Mouse (Mus musculus) R1 (cell line): ENCODE results near the gene Hnf1b.

Experiments used
- DNase-seq: peaks from one replicate; pipeline ENCODE4 v3.0.0-alpha.2; 2018; ENCODE audit warnings: low read depth, low spot score

The Hnf1b gene

GRCm38 (mm10) chr11:83893325-83893724 lies 43.5 kb downstream of the Hnf1b start:
- DNase-seq, result no peak

GRCm38 (mm10) chr11:83896430-83897410 lies 46.9 kb downstream of the Hnf1b start:
- DNase-seq, result no peak

DNA sequence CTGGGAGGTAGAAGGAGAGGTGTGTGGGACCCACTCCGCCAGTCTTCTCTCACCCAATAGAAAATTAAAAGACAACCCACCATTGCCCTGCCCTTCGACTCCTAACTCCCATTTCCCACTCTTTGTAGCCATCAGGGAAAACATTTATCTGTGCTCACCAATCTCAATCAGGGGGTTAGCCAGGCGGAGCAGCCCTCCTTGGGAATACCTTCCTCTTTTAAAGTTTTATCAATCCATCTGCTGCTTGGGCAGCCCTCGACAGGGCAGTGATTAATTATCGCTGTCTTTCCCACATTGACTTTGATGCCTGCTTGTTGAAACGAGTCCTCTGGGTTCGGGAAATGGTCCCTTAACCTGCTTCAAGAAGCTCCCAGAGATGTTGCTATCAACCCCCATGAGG lies 47.7 kb downstream of the Hnf1b start:
- no peak for DNase-seq

GRCm38 (mm10) chr11:83902812-83903211 lies 52.9 kb downstream of the Hnf1b start:
- DNase-seq, result no peak

GRCm38 (mm10) chr11:83905756-83906155 lies 55.9 kb downstream of the Hnf1b start:
- DNase-seq, result no peak

DNA sequence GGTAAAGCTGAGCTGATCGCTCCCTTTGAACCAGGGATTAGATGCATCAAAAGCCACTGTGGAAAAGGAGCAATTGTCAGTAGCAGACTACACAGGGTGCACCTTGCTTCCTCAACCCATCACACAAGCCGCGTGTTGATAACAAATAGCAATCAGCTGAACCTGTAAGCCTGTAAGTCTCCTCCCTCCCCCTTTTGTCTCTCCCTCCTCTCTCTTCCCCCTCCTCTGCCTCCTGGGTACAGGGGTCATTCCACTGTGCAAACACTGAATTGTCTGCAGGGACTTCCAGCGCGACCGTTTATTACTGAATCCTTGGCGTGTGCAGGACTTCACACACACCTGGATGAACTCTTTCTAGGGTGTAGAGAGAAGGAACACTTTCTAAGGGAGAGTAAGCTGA lies 58.5 kb downstream of the Hnf1b start:
- DNase-seq, result no peak

- no peak for DNase-seq
Observed at GRCm38 (mm10) chr11:83913824-83914311, 64.0 kb downstream of the Hnf1b start.

DNA sequence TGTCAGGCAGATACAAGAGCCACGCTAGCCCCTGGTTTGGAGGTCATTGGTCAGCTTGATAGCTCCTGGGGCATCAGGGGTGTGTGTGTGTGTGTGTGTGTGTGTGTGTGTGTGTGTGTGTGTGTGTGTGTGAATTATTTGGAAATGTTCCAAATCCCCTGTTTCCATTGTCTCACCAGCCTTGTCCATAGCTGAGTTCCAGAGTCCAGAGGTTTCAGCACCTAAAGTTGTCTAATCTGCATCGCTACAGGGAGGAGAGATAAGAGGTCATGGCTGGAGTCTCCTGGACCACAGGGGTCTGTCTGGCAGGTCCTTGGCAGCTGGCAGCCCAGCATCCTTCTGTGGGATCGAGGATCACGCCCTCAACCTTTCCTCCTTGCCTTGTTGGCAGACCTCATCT lies 64.6 kb downstream of the Hnf1b start:
- no peak for DNase-seq

DNA sequence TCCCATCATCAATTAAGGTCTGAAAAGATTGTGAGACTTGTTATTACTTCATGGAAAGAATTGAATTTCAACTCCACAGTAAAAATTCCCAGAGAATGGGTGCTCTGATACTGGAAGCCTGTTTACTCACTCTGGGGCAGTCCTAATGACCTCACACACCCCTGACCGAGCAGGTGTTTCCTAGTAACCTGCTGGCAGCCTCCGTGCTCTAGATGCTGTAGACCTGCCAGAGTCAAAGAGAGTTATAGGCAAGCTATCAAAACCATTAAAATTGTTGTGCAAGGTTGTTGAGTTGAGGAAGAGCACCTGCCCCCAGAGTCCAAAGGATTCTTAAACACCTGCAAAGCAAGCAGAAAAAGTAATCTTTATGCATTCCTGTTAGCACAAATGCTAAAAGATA lies 72.7 kb downstream of the Hnf1b start:
- no peak for DNase-seq

DNA sequence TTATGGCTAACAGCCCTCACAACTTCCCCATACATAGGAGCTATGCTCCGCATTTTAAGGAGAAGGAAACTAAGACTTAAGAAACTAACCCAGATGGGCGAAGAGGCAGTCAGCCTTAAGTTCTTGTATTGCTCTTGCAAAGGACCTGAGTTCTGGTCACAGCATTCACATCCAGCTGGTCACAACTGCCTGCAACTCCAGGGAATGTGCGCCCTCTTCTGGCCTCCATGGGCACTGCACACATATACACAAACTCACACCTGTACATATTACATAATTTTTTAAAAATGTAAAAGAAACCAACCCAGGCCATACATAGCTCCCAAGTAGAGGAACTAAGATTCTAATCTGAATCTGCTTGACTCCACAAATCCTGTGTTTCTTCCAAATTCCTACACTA lies 77.2 kb downstream of the Hnf1b start:
- peak; percentile 68 for DNase-seq

- no peak for DNase-seq
Observed at GRCm38 (mm10) chr11:83932506-83933106, 82.7 kb downstream of the Hnf1b start.

DNA sequence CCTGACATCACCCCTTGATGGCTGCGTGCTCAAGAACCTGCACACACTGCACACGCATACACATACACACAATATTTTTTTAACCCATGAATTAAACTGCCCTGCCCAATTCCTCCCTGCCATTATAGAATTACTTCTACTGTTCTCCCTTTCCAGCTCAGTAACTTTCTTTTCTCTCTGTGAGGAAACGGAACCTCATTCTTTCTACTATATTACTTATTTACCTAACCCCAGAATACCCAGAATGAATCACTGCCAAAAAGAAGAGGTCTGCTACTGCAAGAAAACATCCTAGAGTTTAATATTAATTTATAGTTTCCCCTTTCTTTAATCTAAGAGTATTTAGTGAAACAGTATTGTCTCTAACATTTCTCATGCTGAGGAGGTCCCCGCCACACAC lies 83.5 kb downstream of the Hnf1b start:
- no peak for DNase-seq

GRCm38 (mm10) chr11:83935986-83936665 lies 86.3 kb downstream of the Hnf1b start:
- DNase-seq, result peak; percentile 64

DNA sequence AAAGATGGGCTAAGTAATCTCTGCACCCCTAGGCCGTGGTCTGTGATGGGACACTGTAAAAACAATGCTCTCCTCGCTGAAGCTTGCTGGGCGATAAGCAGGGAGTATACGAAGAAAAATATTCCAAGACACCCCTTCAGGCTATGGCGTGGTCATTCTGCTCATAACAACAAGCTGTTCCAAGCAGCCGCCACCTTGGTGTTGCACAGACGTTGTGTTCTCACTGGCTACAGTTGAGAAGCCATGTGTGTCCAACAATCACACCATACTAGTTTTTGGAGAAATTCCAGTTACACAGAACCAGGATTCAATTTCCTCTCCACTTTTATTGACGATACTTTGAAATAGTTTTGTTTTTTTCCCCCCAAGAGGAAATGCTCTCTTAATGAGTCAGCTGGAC lies 88.7 kb downstream of the Hnf1b start:
- DNase-seq, result no peak

- peak; percentile 93 for DNase-seq
Observed at GRCm38 (mm10) chr11:83941950-83942840, 92.3 kb downstream of the Hnf1b start, which contains the start of gene Ddx52. Gene Ddx52 (plus strand): TSS chr11:83942062.
